Mouse (Mus musculus): ENCODE results near the gene Zfand3. TPM values are rescaled to one million over a fixed set of nuclear protein-coding genes. Genes with fewer than 3 reads are reported as not detected.

The Zfand3 gene
- polyA plus RNA-seq, 1 experiment, result 682 TPM

DNA sequence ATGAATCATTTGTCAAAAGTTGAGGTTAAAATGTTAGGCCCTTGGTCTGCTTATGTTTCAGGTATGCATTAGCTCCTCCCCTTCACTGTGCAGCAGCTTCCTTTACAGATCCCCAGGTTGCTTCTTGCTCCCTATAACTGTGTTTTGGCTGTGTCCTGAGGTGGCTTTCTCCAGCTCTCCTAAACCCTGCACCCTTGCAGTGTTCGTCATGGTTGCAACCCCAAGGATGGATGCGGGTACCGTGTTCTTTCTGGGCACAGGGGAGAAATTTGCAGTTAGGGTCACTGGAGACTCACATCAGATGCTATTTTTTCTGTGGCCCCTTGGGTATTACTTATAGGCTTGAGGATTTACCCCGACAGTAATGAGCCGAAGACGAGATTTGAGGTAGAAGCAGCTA lies 175.7 kb downstream of the Zfand3 start:
- TF ChIP-seq CTCF (IDR thresholded peaks at IDR 0.05; ENCODE audit: control insufficient read depth, insufficient read depth, insufficient replicate concordance, low read depth, low read length) (no peak), POLR2A (IDR thresholded peaks at IDR 0.05; ENCODE audit: control insufficient read depth, low read depth, low read length) (no peak)
- no peak overlapping the region for H3K4me3 ChIP-seq (ENCODE audit: control insufficient read depth, low read depth, low read length)
- no peaks in the 10 kb centered on the region for H3K36me3 ChIP-seq (ENCODE audit: control insufficient read depth, insufficient read depth, low read length)
- no peak overlapping the region for H3K27ac ChIP-seq (ENCODE audit: control insufficient read depth, insufficient read depth, low read depth, low read length)
- no peaks in the 10 kb centered on the region for H3K27me3 ChIP-seq (ENCODE audit: control insufficient read depth, insufficient read depth, low read length)
- H3K4me1 ChIP-seq (ENCODE audit: control insufficient read depth, insufficient read depth, low read length), result no peaks in the 10 kb centered on the region

DNA sequence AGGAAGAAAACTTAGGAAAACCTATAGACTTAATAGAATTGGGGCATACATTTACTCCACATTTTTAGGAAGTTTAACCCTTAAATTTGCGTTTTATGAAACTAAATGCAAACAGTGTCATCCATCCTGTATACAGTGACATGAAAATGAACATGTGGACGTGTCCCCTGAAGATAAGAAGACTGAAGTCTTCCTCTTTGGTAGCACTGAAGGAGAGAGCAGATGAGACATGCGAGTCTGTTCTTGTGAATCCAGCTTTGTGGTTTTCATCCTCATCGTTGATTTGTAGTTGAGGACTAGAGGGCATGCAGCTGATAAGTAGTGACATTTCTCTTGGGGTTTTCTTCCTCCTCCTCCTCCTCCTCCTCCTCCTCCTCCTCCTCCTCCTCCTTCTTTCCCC lies 177.0 kb downstream of the Zfand3 start:
- no peak overlapping the region for H3K27ac ChIP-seq (ENCODE audit: control insufficient read depth, insufficient read depth, low read depth, low read length)
- H3K4me3 ChIP-seq (ENCODE audit: control insufficient read depth, low read depth, low read length), result no peak overlapping the region
- TF ChIP-seq POLR2A (IDR thresholded peaks at IDR 0.05; ENCODE audit: control insufficient read depth, low read depth, low read length), result no peak
- no peak for TF ChIP-seq CTCF (IDR thresholded peaks at IDR 0.05; ENCODE audit: control insufficient read depth, insufficient read depth, insufficient replicate concordance, low read depth, low read length)
- H3K4me1 ChIP-seq (ENCODE audit: control insufficient read depth, insufficient read depth, low read length), result no peaks in the 10 kb centered on the region
- no peaks in the 10 kb centered on the region for H3K36me3 ChIP-seq (ENCODE audit: control insufficient read depth, insufficient read depth, low read length)
- no peaks in the 10 kb centered on the region for H3K27me3 ChIP-seq (ENCODE audit: control insufficient read depth, insufficient read depth, low read length)

DNA sequence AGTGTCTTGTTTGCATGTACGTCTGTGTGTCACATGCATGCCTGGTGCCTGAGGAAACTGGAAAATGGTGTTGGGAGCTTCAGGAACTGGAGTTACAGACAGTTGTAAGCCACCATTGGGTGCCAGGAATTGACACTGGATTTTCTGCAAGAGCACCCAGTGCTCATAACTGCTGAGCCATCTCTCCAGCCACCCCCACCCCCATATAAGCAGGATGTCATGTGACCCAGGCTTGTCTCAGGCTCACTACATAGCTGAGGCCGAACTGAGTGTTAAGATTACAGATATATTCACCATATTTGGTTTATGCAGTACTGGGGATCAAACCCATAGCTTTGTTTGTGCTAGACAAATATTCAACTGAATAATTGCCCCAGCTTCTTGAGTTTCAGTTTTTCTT lies 177.5 kb downstream of the Zfand3 start:
- H3K36me3 ChIP-seq (ENCODE audit: control insufficient read depth, insufficient read depth, low read length), result no peaks in the 10 kb centered on the region
- H3K4me1 ChIP-seq (ENCODE audit: control insufficient read depth, insufficient read depth, low read length), result no peaks in the 10 kb centered on the region
- H3K4me3 ChIP-seq (ENCODE audit: control insufficient read depth, low read depth, low read length), result no peak overlapping the region
- TF ChIP-seq CTCF (IDR thresholded peaks at IDR 0.05; ENCODE audit: control insufficient read depth, insufficient read depth, insufficient replicate concordance, low read depth, low read length) (no peak), POLR2A (IDR thresholded peaks at IDR 0.05; ENCODE audit: control insufficient read depth, low read depth, low read length) (no peak)
- no peaks in the 10 kb centered on the region for H3K27me3 ChIP-seq (ENCODE audit: control insufficient read depth, insufficient read depth, low read length)
- H3K27ac ChIP-seq (ENCODE audit: control insufficient read depth, insufficient read depth, low read depth, low read length), result no peak overlapping the region

DNA sequence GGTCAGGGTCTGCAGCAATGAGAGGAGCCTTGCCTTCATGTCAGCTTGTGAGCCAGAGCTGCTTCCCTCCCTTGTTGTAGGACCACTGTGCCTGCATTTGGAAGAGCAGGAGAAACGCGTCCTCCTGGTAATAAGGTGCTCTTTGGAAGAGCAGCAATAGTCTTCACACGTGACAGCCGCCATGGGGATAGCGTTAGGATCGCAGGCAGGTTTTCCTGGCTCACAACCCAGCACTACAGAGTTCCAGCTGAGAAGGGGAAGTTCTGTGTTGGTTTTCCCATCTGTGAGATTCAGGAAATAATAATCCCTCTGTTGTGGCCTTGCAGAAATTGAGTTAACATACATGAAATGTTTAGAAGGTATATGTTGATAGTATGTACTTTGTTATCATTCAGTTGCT lies 179.0 kb downstream of the Zfand3 start:
- Histone ChIP-seq H3K27ac (ENCODE audit: control insufficient read depth, insufficient read depth, low read depth, low read length) (no peak overlapping the region), H3K4me1 (ENCODE audit: control insufficient read depth, insufficient read depth, low read length) (no peaks in the 10 kb centered on the region), H3K27me3 (ENCODE audit: control insufficient read depth, insufficient read depth, low read length) (no peaks in the 10 kb centered on the region), H3K4me3 (ENCODE audit: control insufficient read depth, low read depth, low read length) (no peak overlapping the region), H3K36me3 (ENCODE audit: control insufficient read depth, insufficient read depth, low read length) (no peaks in the 10 kb centered on the region)
- TF ChIP-seq CTCF (IDR thresholded peaks at IDR 0.05; ENCODE audit: control insufficient read depth, insufficient read depth, insufficient replicate concordance, low read depth, low read length) (no peak), POLR2A (IDR thresholded peaks at IDR 0.05; ENCODE audit: control insufficient read depth, low read depth, low read length) (no peak)

DNA sequence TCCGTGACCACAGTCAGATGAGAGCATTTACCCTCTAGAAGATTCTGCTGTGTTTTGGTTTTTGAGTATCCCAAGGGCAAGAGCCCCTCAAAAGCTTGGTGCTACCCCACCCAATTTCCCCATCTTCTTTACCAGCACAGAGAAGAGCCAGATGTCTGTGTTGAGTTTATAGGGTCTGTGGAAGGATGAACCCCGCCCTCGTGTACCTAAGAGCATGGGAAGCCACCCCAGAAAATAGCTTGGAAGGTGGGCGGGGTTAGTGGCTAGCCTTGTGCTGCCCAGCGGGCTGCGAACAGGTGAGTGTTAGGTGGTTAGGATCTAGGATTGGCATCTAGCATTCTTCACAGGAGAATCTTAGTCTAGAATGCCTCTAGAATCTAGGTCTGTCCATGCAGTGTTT lies 182.6 kb downstream of the Zfand3 start:
- no peak for TF ChIP-seq POLR2A (IDR thresholded peaks at IDR 0.05; ENCODE audit: control insufficient read depth, low read depth, low read length)
- no peak for TF ChIP-seq CTCF (IDR thresholded peaks at IDR 0.05; ENCODE audit: control insufficient read depth, insufficient read depth, insufficient replicate concordance, low read depth, low read length)
- Histone ChIP-seq H3K27me3 (ENCODE audit: control insufficient read depth, insufficient read depth, low read length) (no peaks in the 10 kb centered on the region), H3K4me3 (ENCODE audit: control insufficient read depth, low read depth, low read length) (no peak overlapping the region), H3K27ac (ENCODE audit: control insufficient read depth, insufficient read depth, low read depth, low read length) (no peak overlapping the region), H3K4me1 (ENCODE audit: control insufficient read depth, insufficient read depth, low read length) (no peaks in the 10 kb centered on the region; the same call in 1 of the 2 replicates), H3K36me3 (ENCODE audit: control insufficient read depth, insufficient read depth, low read length) (no peaks in the 10 kb centered on the region)

DNA sequence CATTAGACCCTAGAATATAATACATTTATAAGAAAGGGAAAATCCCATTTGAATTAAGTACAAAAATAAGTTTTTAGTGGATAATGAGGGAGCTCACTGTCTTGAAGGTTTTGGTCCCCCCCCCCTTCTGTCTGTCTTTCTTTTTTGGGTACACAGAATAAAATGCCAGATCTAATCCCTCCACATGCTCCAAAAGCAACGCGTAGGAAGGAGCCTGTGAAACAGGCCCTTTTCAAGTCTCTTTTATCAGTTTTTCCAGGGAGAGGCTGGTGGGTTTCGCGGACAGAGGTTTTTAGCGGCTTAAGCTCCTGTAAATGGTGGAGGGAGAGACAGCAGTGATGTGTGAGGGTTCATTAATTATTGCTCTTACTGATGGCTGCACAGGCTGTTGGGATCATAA lies 183.0 kb downstream of the Zfand3 start:
- no peak overlapping the region for H3K27ac ChIP-seq (ENCODE audit: control insufficient read depth, insufficient read depth, low read depth, low read length)
- H3K27me3 ChIP-seq (ENCODE audit: control insufficient read depth, insufficient read depth, low read length), result no peaks in the 10 kb centered on the region
- H3K4me1 ChIP-seq (ENCODE audit: control insufficient read depth, insufficient read depth, low read length), result no peaks in the 10 kb centered on the region; the same call in 1 of the 2 replicates
- H3K36me3 ChIP-seq (ENCODE audit: control insufficient read depth, insufficient read depth, low read length), result no peaks in the 10 kb centered on the region
- TF ChIP-seq POLR2A (IDR thresholded peaks at IDR 0.05; ENCODE audit: control insufficient read depth, low read depth, low read length), result no peak
- no peak for TF ChIP-seq CTCF (IDR thresholded peaks at IDR 0.05; ENCODE audit: control insufficient read depth, insufficient read depth, insufficient replicate concordance, low read depth, low read length)
- H3K4me3 ChIP-seq (ENCODE audit: control insufficient read depth, low read depth, low read length), result no peak overlapping the region

DNA sequence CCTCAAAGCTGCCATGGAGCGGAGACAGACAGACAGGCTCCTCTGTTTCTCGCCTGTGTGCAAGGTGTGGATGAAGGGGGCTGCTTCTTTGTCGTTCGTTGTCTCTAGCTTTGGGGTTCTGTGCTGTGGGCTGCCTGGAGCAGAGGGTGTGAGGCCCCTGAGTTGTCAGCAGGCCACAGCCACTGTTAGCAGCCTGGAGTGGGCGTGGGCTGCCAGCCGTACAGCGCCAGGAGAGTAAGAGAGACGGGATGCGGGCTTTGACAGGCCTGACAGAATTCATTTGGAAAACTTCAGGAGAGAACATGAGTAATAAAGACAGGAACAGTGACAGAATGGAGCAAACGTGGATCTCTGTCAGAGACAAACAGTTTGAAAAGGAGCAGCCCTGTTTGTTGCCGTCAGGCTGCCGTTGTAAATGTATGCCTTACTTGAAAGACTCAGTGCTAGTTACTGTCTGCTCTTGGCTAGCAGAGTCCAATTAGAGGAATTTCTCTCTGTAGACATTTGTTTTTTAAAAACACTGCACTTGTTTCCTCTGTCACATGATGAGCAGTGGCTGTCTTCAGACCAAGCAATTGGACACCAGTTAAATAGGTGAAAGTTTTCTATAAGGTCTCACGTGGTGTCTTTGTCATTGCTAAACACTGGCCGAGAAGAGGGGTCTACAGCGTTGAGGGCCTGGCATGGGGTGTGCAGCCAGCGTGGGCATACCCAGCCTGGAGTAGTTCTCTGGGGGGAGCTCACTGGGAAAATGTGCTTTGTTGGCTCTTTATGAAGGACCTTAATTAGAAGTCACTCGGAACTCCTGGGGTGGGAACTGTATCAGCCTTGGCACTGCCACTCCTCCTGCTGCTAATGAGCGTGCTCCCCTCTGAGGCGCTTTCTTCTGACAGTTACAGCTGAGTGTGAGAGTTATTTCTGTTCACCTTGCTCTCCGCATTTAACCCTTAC lies 183.8 kb downstream of the Zfand3 start:
- Histone ChIP-seq H3K4me1 (ENCODE audit: control insufficient read depth, insufficient read depth, low read length) (no peaks in the 10 kb centered on the region; the same call in 1 of the 2 replicates), H3K27me3 (ENCODE audit: control insufficient read depth, insufficient read depth, low read length) (no peaks in the 10 kb centered on the region), H3K36me3 (ENCODE audit: control insufficient read depth, insufficient read depth, low read length) (no peaks in the 10 kb centered on the region), H3K27ac (ENCODE audit: control insufficient read depth, insufficient read depth, low read depth, low read length) (no peak overlapping the region), H3K4me3 (ENCODE audit: control insufficient read depth, low read depth, low read length) (no peak overlapping the region)
- TF ChIP-seq POLR2A (IDR thresholded peaks at IDR 0.05; ENCODE audit: control insufficient read depth, low read depth, low read length), result no peak
- TF ChIP-seq CTCF (IDR thresholded peaks at IDR 0.05; ENCODE audit: control insufficient read depth, insufficient read depth, insufficient replicate concordance, low read depth, low read length), result no peak
